Mouse (Mus musculus) kidney, embryonic 15.5 days (tissue): ENCODE measurements around the gene Pip5k1b. TPM values are rescaled to one million over a fixed set of nuclear protein-coding genes. Genes with fewer than 3 reads are reported as not detected.

Source experiments
- ATAC-seq: fragments of 200-750 bp; cut with Nextera tagmentation; replicated peaks from 2 replicates; pipeline ENCODE4 v1.8.0; 2017; ENCODE audit warnings: moderate TSS enrichment; ENCODE audit not compliant: low FRiP score
- H3K27ac ChIP-seq: fragments of 300-500 bp; sonication (generic); 2 replicates; pipeline ENCODE4 v1.5.1; 2015; ENCODE audit warnings: mild to moderate bottlenecking, inconsistent platforms
- H3K27me3 ChIP-seq: fragments of 300-500 bp; sonication (generic); 2 replicates; pipeline ENCODE4 v1.6.1; 2015; ENCODE audit warnings: inconsistent platforms
- H3K36me3 ChIP-seq: fragments of 300-500 bp; sonication (generic); 2 replicates; pipeline ENCODE4 v1.6.1; 2015; ENCODE audit warnings: inconsistent platforms
- H3K4me1 ChIP-seq: fragments of 300-500 bp; sonication (generic); 2 replicates; pipeline ENCODE4 v1.6.1; 2015; ENCODE audit warnings: inconsistent platforms
- H3K4me2 ChIP-seq: fragments of 300-500 bp; sonication (generic); 2 replicates; pipeline ENCODE4 v1.6.1; 2015; ENCODE audit warnings: moderate library complexity, mild to moderate bottlenecking, inconsistent platforms
- H3K4me3 ChIP-seq: fragments of 300-500 bp; sonication (generic); replicated peaks from 2 replicates; pipeline ENCODE4 v1.5.1; 2015; ENCODE audit warnings: mild to moderate bottlenecking, inconsistent platforms
- H3K9ac ChIP-seq: fragments of 300-500 bp; sonication (generic); 2 replicates; pipeline ENCODE4 v1.6.1; 2015; ENCODE audit warnings: mild to moderate bottlenecking, inconsistent platforms
- H3K9me3 ChIP-seq: fragments of 300-500 bp; sonication (generic); replicated peaks from 2 replicates; pipeline ENCODE4 v1.6.1; 2016; ENCODE audit warnings: inconsistent platforms
- WGBS: fragments of 180-500 bp; shearing (Covaris S2); methylation state at CpG from one replicate; pipeline ENCODE4 v1.1.7; 2015; ENCODE audit warnings: mixed read lengths; 5-methylcytosine and 5-hydroxymethylcytosine counted together
- polyA plus RNA-seq: library from polyadenylated mRNA; unstranded; fragments of >200 nt; fragmentation: Nextera tagmentation; extraction: Ambion mirVana; gene quantifications from 2 replicates; pipeline ENCODE4 v1.2.1, GENCODE M21; 2015

Gene Pip5k1b
- polyA plus RNA-seq, 1 experiment from 2014 or later: 2.9 TPM

GRCm38 (mm10) chr19:24541669-24542292, 13.9 kb downstream of the Pip5k1b start:
- Histone ChIP-seq H3K9ac (no peak overlapping the region), H3K4me2 (no peak overlapping the region), H3K27me3 (no peaks in the 10 kb centered on the region), H3K4me1 (no peaks in the 10 kb centered on the region), H3K9me3 (no peaks in the 10 kb centered on the region), H3K4me3 (no peak overlapping the region), H3K27ac (no peak overlapping the region), H3K36me3 (no peaks in the 10 kb centered on the region)
- ATAC-seq: no peak
- WGBS: 90% methylated on average over 17 of the region's 17 CpGs

GRCm38 (mm10) chr19:24540952-24541668, 14.6 kb downstream of the Pip5k1b start:
- Histone ChIP-seq H3K27ac (no peak overlapping the region), H3K4me3 (no peak overlapping the region), H3K4me2 (no peak overlapping the region), H3K36me3 (no peaks in the 10 kb centered on the region), H3K9ac (no peak overlapping the region), H3K9me3 (no peaks in the 10 kb centered on the region), H3K27me3 (no peaks in the 10 kb centered on the region), H3K4me1 (no peaks in the 10 kb centered on the region)
- 90% methylated on average over 10 of the region's 10 CpGs for WGBS
- ATAC-seq: no peak

GRCm38 (mm10) chr19:24539041-24539440, 16.6 kb downstream of the Pip5k1b start:
- ATAC-seq: no peak
- Histone ChIP-seq H3K4me2 (no peak overlapping the region), H3K27me3 (no peaks in the 10 kb centered on the region), H3K4me1 (no peaks in the 10 kb centered on the region), H3K9ac (no peak overlapping the region), H3K4me3 (no peak overlapping the region), H3K36me3 (no peaks in the 10 kb centered on the region), H3K27ac (no peak overlapping the region), H3K9me3 (no peaks in the 10 kb centered on the region)
- 79% methylated on average over 1 of the region's 1 CpGs for WGBS

- H3K9me3 ChIP-seq: no peaks in the 10 kb centered on the region
- H3K4me1 ChIP-seq: no peaks in the 10 kb centered on the region
- H3K4me3 ChIP-seq: no peak overlapping the region
- no peak overlapping the region for H3K27ac ChIP-seq
- no peak for ATAC-seq
- no peak overlapping the region for H3K9ac ChIP-seq
- no peak overlapping the region for H3K4me2 ChIP-seq
- no peaks in the 10 kb centered on the region for H3K36me3 ChIP-seq
- WGBS: 89% methylated on average over 6 of the region's 6 CpGs
- H3K27me3 ChIP-seq: no peaks in the 10 kb centered on the region
Measured at GRCm38 (mm10) chr19:24538181-24538580, 17.5 kb downstream of the Pip5k1b start.

GRCm38 (mm10) chr19:24537691-24538090, 18.0 kb downstream of the Pip5k1b start:
- ATAC-seq: no peak
- H3K4me1 ChIP-seq: no peaks in the 10 kb centered on the region
- H3K9me3 ChIP-seq: no peaks in the 10 kb centered on the region
- no peak overlapping the region for H3K27ac ChIP-seq
- no peak overlapping the region for H3K4me2 ChIP-seq
- no peak overlapping the region for H3K9ac ChIP-seq
- WGBS: 59% methylated on average over 4 of the region's 4 CpGs
- H3K27me3 ChIP-seq: no peaks in the 10 kb centered on the region
- no peaks in the 10 kb centered on the region for H3K36me3 ChIP-seq
- H3K4me3 ChIP-seq: no peak overlapping the region

GRCm38 (mm10) chr19:24536920-24537319, 18.8 kb downstream of the Pip5k1b start:
- Histone ChIP-seq H3K27me3 (no peaks in the 10 kb centered on the region), H3K9me3 (no peaks in the 10 kb centered on the region), H3K9ac (no peak overlapping the region), H3K36me3 (no peaks in the 10 kb centered on the region), H3K4me1 (no peaks in the 10 kb centered on the region), H3K4me2 (no peak overlapping the region), H3K4me3 (no peak overlapping the region), H3K27ac (no peak overlapping the region)
- no peak for ATAC-seq
- 54% methylated on average over 5 of the region's 5 CpGs for WGBS

GRCm38 (mm10) chr19:24536280-24536679, 19.4 kb downstream of the Pip5k1b start:
- no peak for ATAC-seq

GRCm38 (mm10) chr19:24535161-24535560, 20.5 kb downstream of the Pip5k1b start:
- no peaks in the 10 kb centered on the region for H3K9me3 ChIP-seq
- H3K4me3 ChIP-seq: no peak overlapping the region
- no peaks in the 10 kb centered on the region for H3K4me1 ChIP-seq
- no peaks in the 10 kb centered on the region for H3K27me3 ChIP-seq
- no peaks in the 10 kb centered on the region for H3K36me3 ChIP-seq
- 73% methylated on average over 6 of the region's 6 CpGs for WGBS
- no peak overlapping the region for H3K4me2 ChIP-seq
- no peak overlapping the region for H3K9ac ChIP-seq
- no peak for ATAC-seq
- no peak overlapping the region for H3K27ac ChIP-seq

More at GRCm38 (mm10) chr19:24536280-24536679, 19.4 kb downstream of the Pip5k1b start:
- no peak overlapping the region for H3K4me2 ChIP-seq
- H3K4me1 ChIP-seq: no peaks in the 10 kb centered on the region
- H3K9ac ChIP-seq: no peak overlapping the region
- 85% methylated on average over 3 of the region's 3 CpGs for WGBS
- no peaks in the 10 kb centered on the region for H3K36me3 ChIP-seq
- H3K27ac ChIP-seq: no peak overlapping the region
- no peaks in the 10 kb centered on the region for H3K27me3 ChIP-seq
- H3K4me3 ChIP-seq: no peak overlapping the region
- no peaks in the 10 kb centered on the region for H3K9me3 ChIP-seq

- H3K4me2 ChIP-seq: no peak overlapping the region
- ATAC-seq: no peak
- 69% methylated on average over 7 of the region's 7 CpGs for WGBS
Measured at GRCm38 (mm10) chr19:24534733-24535132, 20.9 kb downstream of the Pip5k1b start.

GRCm38 (mm10) chr19:24528910-24529561, 26.6 kb downstream of the Pip5k1b start:
- 83% methylated on average over 4 of the region's 4 CpGs for WGBS

More at GRCm38 (mm10) chr19:24534733-24535132, 20.9 kb downstream of the Pip5k1b start:
- Histone ChIP-seq H3K4me3 (no peak overlapping the region), H3K27ac (no peak overlapping the region), H3K9me3 (no peaks in the 10 kb centered on the region), H3K27me3 (no peaks in the 10 kb centered on the region), H3K36me3 (no peaks in the 10 kb centered on the region), H3K4me1 (no peaks in the 10 kb centered on the region), H3K9ac (no peak overlapping the region)

GRCm38 (mm10) chr19:24528129-24528730, 27.4 kb downstream of the Pip5k1b start:
- Histone ChIP-seq H3K27ac (no peak overlapping the region), H3K4me2 (no peak overlapping the region), H3K9me3 (no peaks in the 10 kb centered on the region), H3K27me3 (no peaks in the 10 kb centered on the region), H3K4me1 (no peaks in the 10 kb centered on the region), H3K36me3 (no peaks in the 10 kb centered on the region), H3K4me3 (no peak overlapping the region), H3K9ac (no peak overlapping the region)
- ATAC-seq: no peak
- WGBS: 74% methylated on average over 4 of the region's 4 CpGs

More at GRCm38 (mm10) chr19:24528910-24529561, 26.6 kb downstream of the Pip5k1b start:
- Histone ChIP-seq H3K4me3 (no peak overlapping the region), H3K4me1 (no peaks in the 10 kb centered on the region), H3K9ac (no peak overlapping the region), H3K36me3 (no peaks in the 10 kb centered on the region), H3K27ac (no peak overlapping the region), H3K4me2 (no peak overlapping the region), H3K27me3 (no peaks in the 10 kb centered on the region), H3K9me3 (no peaks in the 10 kb centered on the region)
- ATAC-seq: no peak

- Histone ChIP-seq H3K4me2 (no peak overlapping the region), H3K4me3 (no peak overlapping the region), H3K27ac (no peak overlapping the region), H3K27me3 (no peaks in the 10 kb centered on the region), H3K36me3 (no peaks in the 10 kb centered on the region), H3K9ac (no peak overlapping the region), H3K4me1 (no peaks in the 10 kb centered on the region), H3K9me3 (no peaks in the 10 kb centered on the region)
- WGBS: 90% methylated on average over 5 of the region's 5 CpGs
- no peak for ATAC-seq
Measured at GRCm38 (mm10) chr19:24527613-24527948, 28.1 kb downstream of the Pip5k1b start.
